Mouse (Mus musculus) A20 (cell line): ENCODE measurements at regions not wholly inside any gene's neighbourhood (a gene's known extent, or its start where the extent isn't known, plus 50 kb on each side); places are given as distances from the start of the nearest gene placed in this dataset.
"Not testable (repeated sequence)": the region's sequence is repeated elsewhere in the genome, so short reads cannot be mapped to it uniquely, and the experiment has no call there.

ENCODE experiments used
- DNase-seq: peaks from one replicate; pipeline ENCODE4 v3.0.0-alpha.2; 2011; ENCODE audit warnings: low read depth, low spot score

- DNase-seq, result no peak
Measured at GRCm38 (mm10) chr1:137223052-137223451, 262.8 kb upstream of the Nr5a2 start.

- DNase-seq, result no peak
Measured at GRCm38 (mm10) chr1:137221087-137222057, 261.1 kb upstream of the Nr5a2 start.

GRCm38 (mm10) chr1:137220226-137220625 lies 260.0 kb upstream of the Nr5a2 start:
- no peak for DNase-seq

- no peak for DNase-seq
Measured at GRCm38 (mm10) chr1:137218611-137219010, 258.4 kb upstream of the Nr5a2 start.

GRCm38 (mm10) chr1:137218096-137218495 lies 257.8 kb upstream of the Nr5a2 start:
- peak; percentile 17 for DNase-seq

GRCm38 (mm10) chr1:137217206-137217605 lies 257.0 kb upstream of the Nr5a2 start:
- DNase-seq, result no peak

- not testable (repeated sequence) for DNase-seq
Measured at GRCm38 (mm10) chr1:137214328-137214727, 254.1 kb upstream of the Nr5a2 start.

GRCm38 (mm10) chr1:137213717-137214116 lies 253.5 kb upstream of the Nr5a2 start:
- no peak for DNase-seq

GRCm38 (mm10) chr1:137212856-137213255 lies 252.6 kb upstream of the Nr5a2 start:
- no peak for DNase-seq

GRCm38 (mm10) chr1:137204371-137204770 lies 244.1 kb upstream of the Nr5a2 start:
- no peak for DNase-seq

GRCm38 (mm10) chr1:137203512-137203911 lies 243.3 kb upstream of the Nr5a2 start:
- no peak for DNase-seq

- DNase-seq, result no peak
Measured at GRCm38 (mm10) chr1:137200931-137201330, 240.7 kb upstream of the Nr5a2 start.

- no peak for DNase-seq
Measured at GRCm38 (mm10) chr1:137195962-137196361, 235.7 kb upstream of the Nr5a2 start.

GRCm38 (mm10) chr1:137195065-137195620 lies 234.9 kb upstream of the Nr5a2 start:
- DNase-seq, result no peak

GRCm38 (mm10) chr1:137178231-137178630 lies 218.0 kb upstream of the Nr5a2 start:
- DNase-seq, result no peak

- DNase-seq, result no peak
Measured at GRCm38 (mm10) chr1:137176696-137177095, 216.4 kb upstream of the Nr5a2 start.

- no peak for DNase-seq
Measured at GRCm38 (mm10) chr1:137174081-137174480, 213.8 kb upstream of the Nr5a2 start.

- no peak for DNase-seq
Measured at GRCm38 (mm10) chr1:137172128-137172527, 211.9 kb upstream of the Nr5a2 start.

- DNase-seq, result no peak
Measured at GRCm38 (mm10) chr1:137171451-137171850, 211.2 kb upstream of the Nr5a2 start.

- DNase-seq, result no peak
Measured at GRCm38 (mm10) chr1:137147891-137148290, 187.6 kb upstream of the Nr5a2 start.

- DNase-seq, result peak; percentile 72
Measured at GRCm38 (mm10) chr1:137141879-137142570, 181.8 kb upstream of the Nr5a2 start.

GRCm38 (mm10) chr1:137141372-137141771 lies 181.1 kb upstream of the Nr5a2 start:
- peak; percentile 41 for DNase-seq
